Mouse (Mus musculus) heart, postnatal 36 days (tissue): ENCODE data around the gene Foxp1. TPM values are rescaled to one million over a fixed set of nuclear protein-coding genes. Genes with fewer than 3 reads are reported as not detected.

Source experiments
- DNase-seq, 2 experiments: peaks; one replicate each; pipeline ENCODE4 v3.0.0; 2021 to 2022
- intact Hi-C: fragments of 180-260 bp; cut with DNase I; formaldehyde crosslinking; loops from one replicate; pipeline ENCODE4 v1.15.1; 2025
- total RNA-seq, 2 experiments: library from RNA; stranded (reverse); gene quantifications; 2 replicates each; pipeline ENCODE4 v1.2.3; 2021

Gene Foxp1
- total RNA-seq, 2 experiments from 2014 or later = 31.9 to 39.3 TPM

DNA sequence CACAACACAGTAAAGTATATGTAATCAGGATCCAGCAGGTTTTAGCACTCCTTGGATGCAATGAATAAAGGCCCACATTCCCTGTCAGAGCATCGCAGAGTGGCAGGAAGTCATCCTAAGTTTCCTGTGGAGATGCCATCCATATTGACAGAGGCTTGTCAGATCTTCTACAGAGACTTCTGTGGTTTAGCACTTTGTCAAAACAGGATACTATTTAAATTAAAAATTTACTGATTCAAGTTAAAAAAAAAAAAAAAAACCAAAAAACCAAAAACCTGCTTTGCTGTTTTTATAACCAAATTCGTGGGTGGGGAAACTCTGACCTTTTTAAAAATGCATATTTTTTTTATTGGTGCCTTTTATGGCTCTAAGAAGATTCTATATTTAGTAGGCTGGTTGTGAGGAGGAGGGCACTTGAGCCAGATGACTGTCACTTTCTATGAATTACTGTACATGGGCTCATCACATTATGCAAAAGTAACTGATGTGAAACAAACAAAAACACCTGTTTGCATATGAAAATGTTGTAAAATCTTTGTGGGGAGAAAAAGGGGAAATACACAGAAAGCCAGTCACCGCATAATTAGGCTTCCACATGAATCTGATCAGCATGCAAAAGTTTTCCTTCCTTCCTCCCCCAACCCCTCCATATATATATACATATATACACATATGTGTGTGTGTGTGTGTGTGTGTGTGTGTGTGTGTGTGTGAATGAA, 472.1 kb downstream of the Foxp1 start:
- intact Hi-C loops = no loop called here
- DNase-seq = no peak

DNA sequence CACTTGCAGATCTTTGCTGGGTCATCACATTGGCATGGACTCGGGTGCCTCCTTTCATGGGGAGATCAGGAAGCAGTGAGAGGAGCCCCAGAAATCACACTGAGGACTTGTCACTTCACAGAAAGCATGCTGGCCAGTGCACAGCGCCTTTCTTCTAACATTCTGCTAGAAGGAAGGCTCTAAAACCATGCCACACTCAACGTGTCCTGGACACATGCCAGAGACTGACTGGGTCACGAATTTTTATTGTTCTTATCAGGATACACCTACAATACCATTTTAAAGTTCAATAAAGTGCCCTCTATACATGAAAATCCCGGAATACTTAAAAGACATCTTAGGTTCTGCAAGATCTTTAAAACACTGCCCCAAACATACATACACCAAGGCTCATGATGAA, 475.2 kb downstream of the Foxp1 start:
- intact Hi-C loops = loop anchor here (10.0 kb wide), 1 partner anchor 557 kb away; no protein-coding TSS in a partner anchor
- DNase-seq = no peak

DNA sequence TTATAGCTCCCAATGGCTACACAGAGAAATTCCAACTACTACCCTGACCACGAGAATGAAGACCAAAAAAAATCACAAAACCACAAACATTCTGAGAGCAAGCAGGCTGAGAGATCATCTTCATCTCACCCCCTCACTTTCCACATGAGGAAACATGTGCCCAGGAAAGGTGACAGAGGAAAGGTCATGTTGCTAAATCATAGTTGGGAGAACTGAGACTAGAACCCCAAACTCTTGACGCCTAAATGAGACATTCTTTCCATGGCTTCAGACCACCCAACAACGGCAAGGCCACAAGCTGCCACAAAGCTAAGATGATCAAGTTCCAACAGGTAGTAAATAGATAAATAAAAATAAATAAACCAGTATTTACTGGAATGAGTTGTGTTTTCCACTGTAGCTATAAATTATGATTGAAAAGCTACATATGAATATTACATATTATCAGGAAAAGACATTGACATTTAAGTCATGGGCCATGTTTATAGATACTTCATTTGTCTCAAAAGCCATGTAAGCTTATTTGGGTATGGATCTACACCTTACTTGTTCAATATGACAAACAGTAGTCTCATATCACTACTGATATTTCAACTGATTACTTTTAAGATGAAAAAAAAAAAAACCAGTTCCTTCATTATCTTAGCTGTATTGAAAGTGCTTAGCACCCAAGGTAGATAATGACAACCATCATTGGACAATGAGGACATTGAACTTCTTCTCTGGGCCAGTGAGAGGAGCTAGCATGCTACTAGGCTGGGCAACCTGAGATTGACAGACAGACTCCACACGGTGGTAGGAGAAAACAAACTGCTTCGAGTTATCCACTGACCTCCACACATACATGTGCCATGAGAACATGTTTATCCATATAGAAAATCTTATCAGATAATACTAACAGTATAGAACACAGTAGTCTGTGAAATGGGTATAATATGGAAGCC, 476.4 kb downstream of the Foxp1 start:
- intact Hi-C loops = loop anchor here (10.0 kb wide), 1 partner anchor 559 kb away; no protein-coding TSS in a partner anchor
- no peak for DNase-seq

GRCm38 (mm10) chr6:99043932-99044664, 478.4 kb downstream of the Foxp1 start:
- DNase-seq = no peak
- intact Hi-C loops = loop anchor here (10.0 kb wide), 1 partner anchor 561 kb away; no protein-coding TSS in a partner anchor

DNA sequence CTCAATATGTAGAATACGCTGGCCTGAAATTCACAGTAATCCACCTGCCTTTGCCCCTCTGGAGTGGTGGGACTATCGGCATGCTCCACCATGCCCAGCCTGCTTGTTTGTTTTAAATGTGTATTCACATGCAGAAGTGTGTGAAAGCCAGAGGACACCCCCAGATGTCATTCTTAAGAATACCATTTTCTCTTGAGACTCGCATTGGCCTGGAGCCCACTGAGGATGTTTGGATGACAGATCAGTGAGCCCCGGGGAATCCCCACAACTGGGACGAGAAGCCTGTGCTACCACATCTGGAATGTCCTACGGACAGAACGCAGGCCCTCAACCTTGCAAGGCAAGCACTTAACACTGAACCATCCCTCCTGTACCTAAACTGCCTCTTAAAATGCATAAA, 479.3 kb downstream of the Foxp1 start:
- no peak for DNase-seq
- intact Hi-C loops = loop anchor here (10.0 kb wide), 1 partner anchor 562 kb away; no protein-coding TSS in a partner anchor

- intact Hi-C loops = loop anchor here (10.0 kb wide), 1 partner anchor 562 kb away; no protein-coding TSS in a partner anchor
- DNase-seq = no peak
Observed at GRCm38 (mm10) chr6:99042175-99042954, 480.2 kb downstream of the Foxp1 start.

DNA sequence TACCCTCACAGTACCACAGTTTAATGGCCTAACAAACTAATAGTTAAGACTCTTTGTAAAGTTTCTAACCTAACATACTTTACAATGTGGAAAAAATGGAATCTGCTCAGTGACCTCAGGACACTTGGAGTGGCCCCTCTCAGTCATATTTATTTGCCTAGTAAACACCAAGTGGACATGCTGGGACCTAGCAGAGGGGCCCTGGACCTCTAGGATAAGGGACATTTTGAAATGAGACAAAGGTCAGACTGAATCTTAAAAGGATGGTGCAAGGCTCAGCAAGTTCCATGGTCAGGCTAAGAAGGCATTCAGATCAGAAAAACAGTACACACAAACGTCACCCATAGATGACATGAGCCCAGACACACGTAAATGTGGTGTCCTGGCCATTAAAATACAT, 483.5 kb downstream of the Foxp1 start:
- no peak for DNase-seq
- intact Hi-C loops = no loop called here

GRCm38 (mm10) chr6:99035459-99036375, 486.8 kb downstream of the Foxp1 start:
- intact Hi-C loops = no loop called here
- no peak for DNase-seq

- intact Hi-C loops = loop anchor here (5.0 kb wide), 2 partner anchors 59 to 506 kb away; no protein-coding TSS in a partner anchor
- no peak for DNase-seq
Observed at GRCm38 (mm10) chr6:99033062-99033461, 489.5 kb downstream of the Foxp1 start.

- intact Hi-C loops = loop anchor here (5.0 kb wide), 2 partner anchors 61 to 504 kb away; no protein-coding TSS in a partner anchor
- no peak for DNase-seq
Observed at GRCm38 (mm10) chr6:99031321-99031903, 491.1 kb downstream of the Foxp1 start.

- no peak for DNase-seq
- intact Hi-C loops = loop anchor here (5.0 kb wide), 2 partner anchors 62 to 503 kb away; no protein-coding TSS in a partner anchor
Observed at GRCm38 (mm10) chr6:99030251-99030650, 492.3 kb downstream of the Foxp1 start.

- intact Hi-C loops = loop anchor here (2.0 to 5.0 kb wide), 2 partner anchors 59 to 493 kb away; partner anchors contain the start of gene Foxp1
- DNase-seq = no peak
Observed at GRCm38 (mm10) chr6:99029438-99029837, 493.1 kb downstream of the Foxp1 start.

DNA sequence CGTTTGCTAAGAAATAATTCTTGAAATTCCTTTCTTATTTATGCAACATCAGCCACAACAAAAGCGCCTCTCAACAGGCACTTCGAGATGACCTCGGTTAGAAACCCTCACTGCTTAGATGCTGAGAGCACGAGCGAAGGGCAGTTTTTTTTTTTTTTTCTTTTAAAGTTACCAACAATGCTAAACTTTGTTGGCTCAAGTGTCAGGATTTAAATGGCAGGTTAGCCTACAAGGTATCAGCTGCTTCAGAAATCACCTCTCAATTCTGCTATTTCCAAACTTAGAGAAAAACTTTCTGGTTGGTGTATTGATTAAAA, 493.6 kb downstream of the Foxp1 start:
- intact Hi-C loops = loop anchor here (2.0 to 5.0 kb wide), 2 partner anchors 58 to 493 kb away; partner anchors contain the start of gene Foxp1
- no peak for DNase-seq

DNA sequence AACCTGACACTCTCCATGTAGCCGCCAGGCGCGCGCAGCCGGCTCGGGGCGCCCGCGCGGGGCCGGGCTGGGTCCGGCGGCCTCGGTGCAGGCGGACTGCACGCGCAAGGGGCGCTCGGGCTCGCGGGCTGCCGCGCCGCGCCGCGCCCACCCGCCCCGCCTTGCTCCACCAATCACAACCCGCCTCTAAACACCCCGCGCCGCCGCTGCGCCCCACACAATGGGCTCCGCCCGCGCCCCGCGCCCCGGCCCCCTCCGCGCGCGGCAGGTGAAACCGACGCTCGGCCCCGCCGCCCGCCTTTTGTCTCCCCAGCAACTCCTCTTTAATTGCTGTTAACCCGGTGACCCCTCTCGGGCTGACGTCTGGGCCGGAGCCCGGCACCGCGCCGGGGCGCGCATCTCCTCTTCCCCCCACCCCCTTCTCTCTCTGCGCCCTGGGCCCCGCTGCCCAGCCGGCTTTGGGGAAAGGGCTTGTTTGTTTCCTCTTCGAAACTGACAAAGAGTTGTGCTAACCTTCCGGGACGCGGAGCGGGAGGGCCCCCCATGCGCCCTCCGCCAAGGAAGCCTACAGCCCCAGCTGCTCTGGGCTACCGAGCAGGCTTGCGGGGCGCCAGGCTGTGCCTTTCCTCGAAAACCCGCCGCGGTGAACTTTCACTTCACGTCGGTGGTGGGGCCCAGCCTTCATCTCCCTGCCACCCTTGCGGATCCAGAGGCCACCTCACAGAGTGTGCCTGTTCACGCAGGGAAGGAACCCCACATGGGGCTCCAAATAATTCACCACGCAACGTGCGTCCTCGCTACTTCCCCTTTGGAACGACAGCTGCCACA, 494.1 kb downstream of the Foxp1 start:
- DNase-seq = peak; percentile 62 to 73
- intact Hi-C loops = loop anchor here (2.0 to 5.0 kb wide), 2 partner anchors 58 to 494 kb away; partner anchors contain the start of gene Foxp1

- intact Hi-C loops = loop anchor here (2.0 to 5.0 kb wide), 2 partner anchors 57 to 495 kb away; partner anchors contain the start of gene Foxp1
- no peak for DNase-seq
Observed at GRCm38 (mm10) chr6:99027542-99028160, 494.9 kb downstream of the Foxp1 start.
